Mouse (Mus musculus): ENCODE data around the gene Elane. TPM values are rescaled to one million over a fixed set of nuclear protein-coding genes. Genes with fewer than 3 reads are reported as not detected.
"Not testable (repeated sequence)": the region's sequence is repeated elsewhere in the genome, so short reads cannot be mapped to it uniquely, and the experiment has no call there.

Gene Elane
- total RNA-seq, 2 experiments from 2014 or later, result not detected

GRCm38 (mm10) chr10:79880721-79881120 is 5.3 kb upstream of the Elane start:
- no peak for DNase-seq (ENCODE audit: low spot score)

GRCm38 (mm10) chr10:79881981-79882380 is 4.1 kb upstream of the Elane start:
- no peak for DNase-seq (ENCODE audit: low spot score)

DNA sequence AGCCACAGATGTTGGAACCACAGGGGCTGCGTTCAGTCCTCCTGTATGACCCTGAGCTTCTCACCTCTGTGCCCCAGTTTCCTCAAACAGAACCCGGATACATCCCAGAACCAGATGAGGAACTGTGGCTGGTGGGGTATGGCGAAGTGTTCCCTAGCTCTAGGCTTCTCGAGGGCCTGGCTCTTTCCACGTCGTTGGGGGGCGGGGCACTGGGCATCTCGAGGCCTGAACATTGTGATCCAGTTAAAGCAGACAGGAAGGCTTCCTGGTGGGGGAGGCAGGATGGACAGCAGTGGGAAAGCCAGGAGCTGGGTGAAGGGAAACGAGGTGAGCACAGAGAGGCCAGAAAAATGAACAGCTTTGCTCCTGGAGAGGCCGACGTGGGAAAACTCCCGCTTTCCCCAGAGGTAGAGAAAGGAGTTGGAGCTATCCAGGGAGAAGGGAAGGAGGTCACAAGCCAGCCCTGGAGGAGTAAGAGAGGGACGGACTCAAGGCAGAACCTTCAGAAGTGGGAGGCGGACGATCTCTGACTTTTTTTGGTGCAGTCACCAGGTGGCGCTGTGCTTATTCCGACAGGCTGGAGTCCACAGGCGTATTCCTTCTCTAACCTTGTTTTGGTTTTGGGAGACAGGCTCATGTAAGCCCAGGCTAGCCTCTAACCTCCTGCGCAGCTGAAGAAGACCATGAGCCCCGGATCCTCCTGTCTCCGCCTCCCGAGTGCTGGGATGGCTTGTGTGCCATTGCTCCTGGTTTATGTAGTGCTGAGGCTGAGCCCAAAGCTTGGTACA is 2.6 kb upstream of the Elane start:
- peak; percentile 85 for DNase-seq (ENCODE audit: low spot score)

DNA sequence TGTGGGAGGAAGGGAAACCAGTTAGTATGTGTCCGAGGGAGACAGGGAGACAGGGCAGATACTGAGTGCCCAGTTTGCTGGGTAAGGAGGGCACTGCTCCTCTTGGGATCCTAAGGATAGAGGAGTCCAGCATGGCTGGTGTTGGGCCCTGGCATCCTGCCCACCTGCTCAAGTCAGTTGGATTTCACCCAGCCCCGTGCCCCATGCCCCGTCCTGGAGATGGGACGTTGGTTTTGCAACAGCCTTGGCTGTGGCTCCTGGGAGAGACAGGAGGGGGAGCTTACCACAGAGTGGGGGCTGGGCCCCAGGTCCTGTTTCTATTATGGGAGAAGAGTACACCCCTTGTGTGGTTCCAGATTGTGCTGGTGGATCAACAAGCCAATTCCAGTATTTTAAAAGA is 1.6 kb upstream of the Elane start:
- DNase-seq (ENCODE audit: low spot score), result peak; percentile 67

GRCm38 (mm10) chr10:79884938-79885337 is 1.1 kb upstream of the Elane start:
- not testable (repeated sequence) for DNase-seq (ENCODE audit: low spot score)

GRCm38 (mm10) chr10:79886611-79887010 is 564 bp downstream of the Elane start:
- DNase-seq (ENCODE audit: low spot score), result no peak

- DNase-seq (ENCODE audit: low spot score), result no peak
Measured at GRCm38 (mm10) chr10:79889386-79889785, 3.3 kb downstream of the Elane start.

- DNase-seq (ENCODE audit: low spot score), result no peak
Measured at GRCm38 (mm10) chr10:79890670-79891069, 4.6 kb downstream of the Elane start, which contains the start of gene Cfd. Cfd (plus strand) TSS chr10:79890853.

DNA sequence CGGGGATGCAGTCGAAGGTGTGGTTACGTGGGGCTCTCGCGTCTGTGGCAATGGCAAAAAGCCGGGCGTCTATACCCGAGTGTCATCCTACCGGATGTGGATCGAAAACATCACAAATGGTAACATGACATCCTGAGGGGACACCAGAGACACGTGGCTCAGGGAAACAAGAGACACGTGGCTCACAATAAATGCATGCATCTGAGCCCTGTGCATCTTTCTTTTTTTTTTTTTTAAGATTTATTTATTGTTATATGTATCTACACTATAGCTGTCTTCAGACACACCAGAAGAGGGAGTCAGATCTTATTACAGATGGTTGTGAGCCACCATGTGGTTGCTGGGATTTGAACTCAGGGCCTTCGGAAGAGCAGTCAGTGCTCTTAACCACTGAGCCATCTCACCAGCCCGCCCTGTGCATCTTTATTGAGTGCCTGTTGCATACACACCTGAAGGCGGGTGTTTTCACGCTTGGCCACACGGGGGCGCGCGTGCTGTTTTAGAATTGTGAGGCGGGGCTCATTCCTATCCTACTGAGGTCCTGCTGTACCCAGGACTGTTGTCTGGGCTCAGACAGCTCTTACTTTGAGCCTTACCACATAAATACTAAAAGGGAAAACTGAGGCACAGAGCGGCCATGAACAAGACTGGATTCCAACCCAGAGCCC is 6.5 kb downstream of the Elane start:
- peak; percentile 74 for DNase-seq (ENCODE audit: low spot score)

DNA sequence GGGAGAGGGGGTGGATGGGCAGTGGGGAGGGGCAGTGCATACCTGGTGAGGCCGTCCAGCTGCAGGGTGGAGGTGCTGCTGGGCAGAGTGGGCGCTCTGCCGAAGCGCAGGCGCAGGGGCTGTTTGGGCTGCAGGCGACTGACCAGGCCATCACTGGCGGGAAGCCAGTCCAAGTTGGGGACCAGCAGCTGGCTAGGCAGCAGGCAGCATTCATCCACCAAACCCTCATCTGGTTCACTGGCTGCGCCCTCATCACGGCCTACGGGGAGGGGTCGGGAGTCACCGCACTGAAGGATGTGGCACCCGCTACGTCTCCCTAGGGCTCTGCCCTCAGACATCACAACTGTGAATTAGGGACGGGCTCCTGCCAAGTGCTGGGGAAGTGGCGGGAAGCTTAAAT is 10.3 kb downstream of the Elane start:
- no peak for DNase-seq (ENCODE audit: low spot score)

DNA sequence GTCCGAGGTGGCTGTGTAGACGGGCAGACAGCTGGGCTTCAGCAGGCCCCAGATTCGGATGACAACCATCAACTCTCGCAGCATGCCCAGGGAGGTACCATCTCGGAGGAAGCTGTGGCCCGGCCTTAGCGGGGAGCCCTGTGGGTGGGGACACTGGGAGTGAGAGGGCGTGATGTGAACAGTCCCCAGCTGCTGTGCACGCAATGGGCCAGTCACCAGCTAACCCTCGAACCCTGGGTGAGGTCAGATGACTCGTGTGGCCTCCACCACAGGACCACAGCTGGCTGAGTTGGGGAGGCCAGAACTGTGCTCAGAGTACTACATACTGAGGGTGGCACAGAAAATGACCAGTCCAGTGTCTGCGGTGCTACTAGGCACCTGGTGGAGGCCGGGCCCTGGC is 10.8 kb downstream of the Elane start:
- no peak for DNase-seq (ENCODE audit: low spot score)

DNA sequence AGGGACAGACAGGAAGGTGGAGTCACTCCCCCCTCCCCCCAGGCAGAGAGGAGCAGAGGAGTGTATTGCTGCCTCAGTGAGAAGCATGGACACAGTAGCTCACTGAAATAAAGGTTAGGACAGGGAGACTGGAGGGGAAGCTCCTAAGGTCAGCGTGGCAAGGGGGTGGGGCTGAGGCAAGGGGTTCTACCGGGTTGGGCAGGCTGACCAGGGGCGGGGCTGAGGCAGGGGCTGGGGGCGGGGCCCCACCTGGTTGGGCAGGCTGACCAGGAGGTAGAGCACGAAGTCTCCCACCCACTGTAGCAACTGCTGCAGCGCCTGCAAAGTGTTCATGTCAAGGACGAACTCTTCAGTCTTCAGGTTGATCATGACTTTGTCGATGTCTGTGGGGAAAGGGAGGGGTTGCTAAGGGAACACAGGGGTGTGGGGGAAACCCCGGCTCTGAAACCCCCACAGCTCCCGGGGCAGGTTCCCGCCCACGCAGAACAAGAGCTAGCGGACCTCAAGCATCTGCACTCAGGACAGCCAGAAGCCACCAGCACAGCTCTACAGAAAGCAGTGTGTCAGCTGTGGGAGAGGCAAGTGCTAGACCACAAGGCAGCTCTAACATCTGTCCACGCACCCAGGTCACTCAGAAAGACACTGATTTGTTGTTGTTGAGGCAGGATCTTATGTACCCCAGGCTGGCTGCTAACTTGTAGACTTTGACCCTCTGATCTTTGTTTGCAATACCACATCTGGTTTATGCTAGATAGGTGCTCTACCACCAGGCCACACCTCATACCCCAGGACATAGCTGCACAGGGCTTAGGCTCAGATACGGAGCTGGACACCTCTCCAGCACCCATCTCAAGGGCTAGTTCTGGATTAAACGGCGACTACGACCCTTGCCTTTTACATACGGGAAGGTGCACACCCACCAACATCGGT is 11.5 kb downstream of the Elane start:
- no peak for DNase-seq (ENCODE audit: low spot score)

DNA sequence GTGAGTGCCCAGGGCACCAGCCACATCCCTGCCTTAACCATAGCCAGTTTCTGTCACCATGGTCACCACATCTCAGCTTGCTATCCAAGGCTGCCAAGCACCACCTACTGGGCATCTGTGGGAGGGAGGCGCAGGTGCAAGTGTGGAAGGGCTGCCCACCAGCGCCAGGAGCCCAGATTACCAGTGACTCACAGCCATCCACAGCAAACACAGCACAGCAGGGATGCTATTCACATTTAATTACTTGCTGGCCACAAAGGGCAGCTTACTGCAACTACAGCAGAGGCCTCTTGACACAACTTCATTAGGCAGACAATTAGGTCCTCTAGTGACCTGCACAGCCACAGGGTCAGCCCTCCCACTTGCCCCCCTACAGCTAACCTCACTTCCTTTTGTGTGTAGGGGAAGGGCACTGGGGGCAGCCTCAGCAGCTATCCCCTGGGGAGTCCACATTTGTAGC is 14.9 kb downstream of the Elane start:
- no peak for DNase-seq (ENCODE audit: low spot score)

- DNase-seq (ENCODE audit: low spot score), result no peak
Measured at GRCm38 (mm10) chr10:79906712-79907111, 20.7 kb downstream of the Elane start.

- DNase-seq (ENCODE audit: low spot score), result no peak
Measured at GRCm38 (mm10) chr10:79907415-79907814, 21.4 kb downstream of the Elane start.

DNA sequence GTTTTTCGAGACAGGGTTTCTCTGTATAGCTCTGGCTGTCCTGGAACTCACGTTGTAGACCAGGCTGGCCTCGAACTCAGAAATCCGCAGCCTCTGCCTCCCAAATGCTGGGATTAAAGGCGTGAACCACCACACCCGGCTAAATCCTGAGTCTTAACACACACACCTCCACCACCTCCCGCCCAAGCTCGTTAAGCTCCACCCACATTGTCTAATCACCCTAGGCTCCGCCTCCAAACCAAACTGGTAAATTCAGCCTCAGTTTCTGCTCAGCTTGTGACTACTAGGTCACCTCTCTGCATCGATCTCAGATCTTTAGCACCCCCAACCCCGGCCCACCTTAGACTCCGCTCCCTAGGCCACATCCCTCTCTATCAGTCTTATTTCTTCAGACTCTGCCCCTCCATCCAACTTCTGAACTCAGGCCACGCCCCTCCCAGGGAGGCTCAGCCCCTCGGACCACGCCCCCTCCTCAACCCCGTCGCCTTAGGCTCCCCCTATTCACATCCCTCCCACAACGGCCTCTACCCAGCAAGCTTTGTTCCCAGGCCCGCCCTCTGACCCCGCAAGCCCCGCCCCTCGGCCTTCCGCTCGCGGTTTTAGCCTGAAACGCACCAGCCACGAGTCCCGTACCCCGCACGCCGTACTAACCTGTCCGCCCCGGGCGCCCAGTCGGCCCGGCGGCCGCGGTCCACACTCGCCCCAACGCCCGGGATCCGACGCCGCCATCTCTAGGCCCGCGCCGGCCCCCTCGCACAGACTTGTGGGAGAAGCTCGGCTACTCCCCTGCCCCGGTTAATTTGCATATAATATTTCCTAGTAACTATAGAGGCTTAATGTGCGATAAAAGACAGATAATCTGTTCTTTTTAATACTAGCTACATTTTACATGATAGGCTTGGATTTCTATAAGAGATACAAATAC is 22.4 kb downstream of the Elane start, which contains the start of gene Med16:
Med16 (minus strand) TSS at position 757 of the 925 bp plus-strand sequence.
- peak; percentile 98 for DNase-seq (ENCODE audit: low spot score)

- DNase-seq (ENCODE audit: low spot score), result no peak
Measured at GRCm38 (mm10) chr10:79909092-79909922, 23.3 kb downstream of the Elane start.

- DNase-seq (ENCODE audit: low spot score), result no peak
Measured at GRCm38 (mm10) chr10:79910556-79910955, 24.5 kb downstream of the Elane start, which contains the start of gene Gm26602. Gm26602 (plus strand) TSS chr10:79910856.

DNA sequence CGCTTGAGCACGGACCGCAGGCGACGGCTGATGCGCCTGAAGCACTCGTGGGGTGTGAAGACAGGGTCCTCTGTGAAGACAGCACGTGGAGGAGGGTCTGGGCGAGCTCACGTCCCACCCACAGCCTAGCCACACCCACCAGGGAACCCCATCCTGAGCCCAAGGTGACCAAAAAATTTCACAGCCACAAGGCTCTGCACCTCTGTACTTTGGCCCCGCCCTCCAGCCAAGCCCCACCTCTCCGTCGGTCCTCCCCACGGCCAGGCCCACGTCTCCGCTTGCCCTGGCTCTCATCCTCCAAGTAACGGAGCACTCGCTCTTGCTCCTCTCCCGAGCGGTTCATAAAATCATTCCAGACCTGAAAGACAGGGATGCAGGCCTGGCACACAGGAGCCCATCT is 26.4 kb downstream of the Elane start:
- no peak for DNase-seq (ENCODE audit: low spot score)

Data from gastrocnemius, adult 18-20 months (tissue).